Mouse (Mus musculus) left cerebral cortex, adult 8-10 months (tissue): ENCODE measurements around the gene Xiap. TPM values are rescaled to one million over a fixed set of nuclear protein-coding genes. Genes with fewer than 3 reads are reported as not detected.

Experiments
- total RNA-seq, 4 experiments: library from RNA; stranded (reverse); gene quantifications; 2 replicates each; pipeline ENCODE4 v1.2.4; 2022

Gene Xiap
- total RNA-seq, 4 experiments from 2014 or later, result 48.7 to 63.7 (median 58.8) TPM

Other genes with a start within 250 kb of the Xiap start
- gene Thoc2, start 139.0 kb upstream of the Xiap start, total RNA-seq, result 10 to 100 TPM; 41.3 to 52.8 (median 45.5) TPM
- 10 to 100 TPM; 48.8 to 68.3 (median 59.1) TPM for gene Stag2, start 89.6 kb downstream of the Xiap start, total RNA-seq